Mouse (Mus musculus) E14TG2a.4 (cell line): ENCODE measurements around the gene Zfp60.

ENCODE experiments used
- H3K27me3 ChIP-seq: 2 replicates; pipeline ENCODE4 v1.6.1; 2014; ENCODE audit warnings: low read length, control low read depth; ENCODE audit not compliant: insufficient read depth
- H3K36me3 ChIP-seq: 2 replicates; pipeline ENCODE4 v1.6.1; 2014; ENCODE audit warnings: low read length, control low read depth; ENCODE audit not compliant: insufficient read depth
- H3K4me1 ChIP-seq: replicated peaks from 2 replicates; pipeline ENCODE4 v1.6.1; 2014; ENCODE audit warnings: low read depth, low read length, control low read depth
- H3K4me3 ChIP-seq: replicated peaks from 2 replicates; pipeline ENCODE4 v1.5.1; 2014; ENCODE audit warnings: mild to moderate bottlenecking, low read length
- H3K9me3 ChIP-seq: 2 replicates; pipeline ENCODE4 v1.6.1; 2014; ENCODE audit warnings: low read length, control low read depth
- CTCF ChIP-seq: conservative IDR thresholded peaks from 2 replicates; pipeline ENCODE4 v1.5.1; 2014; ENCODE audit warnings: low read length
- NANOG ChIP-seq: IDR thresholded peaks from 2 replicates; pipeline ENCODE4 v1.6.1; 2014; ENCODE audit warnings: borderline replicate concordance, low read length, mixed read lengths
- POU5F1 ChIP-seq: IDR thresholded peaks from 2 replicates; pipeline ENCODE4 v1.6.1; 2014; ENCODE audit warnings: low read length, borderline replicate concordance

Zfp60 gene

GRCm38 (mm10) chr7:27802986-27803385 is 71.8 kb downstream of the Zfp60 start:
- Histone ChIP-seq H3K4me3 (no peak overlapping the region), H3K27me3 (no peaks in the 10 kb centered on the region), H3K36me3 (peaks cover 19% of the 10 kb centered on the region), H3K9me3 (peaks cover 3% of the 10 kb centered on the region), H3K4me1 (peaks cover 36% of the 10 kb centered on the region)
- no peak for TF ChIP-seq POU5F1
- TF ChIP-seq CTCF: no peak
- TF ChIP-seq NANOG: no peak
